Mouse (Mus musculus): ENCODE data around the gene Ctnna2.
A peak's percentile ranks its signal among the peaks of the same experiment; 100 is the strongest.

The Ctnna2 gene

GRCm38 (mm10) chr6:77421564-77422139, 557.8 kb downstream of the Ctnna2 start:
- peak; percentile 13 for DNase-seq

- no peak for DNase-seq
These were observed 562.5 kb downstream of the Ctnna2 start for GRCm38 (mm10) chr6:77416999-77417398.

- DNase-seq, result no peak
These were observed 566.0 kb downstream of the Ctnna2 start for GRCm38 (mm10) chr6:77413530-77413929.

- no peak for DNase-seq
These were observed 571.0 kb downstream of the Ctnna2 start for GRCm38 (mm10) chr6:77408481-77408880.

- DNase-seq, result no peak
These were observed 578.7 kb downstream of the Ctnna2 start for GRCm38 (mm10) chr6:77400751-77401150.

GRCm38 (mm10) chr6:77391663-77392062, 587.8 kb downstream of the Ctnna2 start:
- DNase-seq, result no peak

GRCm38 (mm10) chr6:77381309-77381708, 598.2 kb downstream of the Ctnna2 start:
- DNase-seq, result no peak

GRCm38 (mm10) chr6:77373132-77373531, 606.4 kb downstream of the Ctnna2 start:
- DNase-seq, result no peak

GRCm38 (mm10) chr6:77371147-77371546, 608.4 kb downstream of the Ctnna2 start:
- no peak for DNase-seq

- DNase-seq, result no peak
These were observed 621.0 kb downstream of the Ctnna2 start for GRCm38 (mm10) chr6:77358471-77358837.

- no peak for DNase-seq
These were observed 621.6 kb downstream of the Ctnna2 start for GRCm38 (mm10) chr6:77357748-77358470.

- no peak for DNase-seq
These were observed 624.7 kb downstream of the Ctnna2 start for GRCm38 (mm10) chr6:77354826-77355225.

GRCm38 (mm10) chr6:77343781-77344180, 635.7 kb downstream of the Ctnna2 start:
- DNase-seq, result no peak

- DNase-seq, result no peak
These were observed 644.0 kb downstream of the Ctnna2 start for GRCm38 (mm10) chr6:77335537-77335936.

GRCm38 (mm10) chr6:77324748-77325147, 654.8 kb downstream of the Ctnna2 start:
- DNase-seq, result no peak

- DNase-seq, result no peak
These were observed 655.2 kb downstream of the Ctnna2 start for GRCm38 (mm10) chr6:77324327-77324726.

GRCm38 (mm10) chr6:77306796-77307195, 672.7 kb downstream of the Ctnna2 start:
- DNase-seq, result no peak

GRCm38 (mm10) chr6:77301305-77301704, 678.2 kb downstream of the Ctnna2 start:
- no peak for DNase-seq

GRCm38 (mm10) chr6:77291415-77291814, 688.1 kb downstream of the Ctnna2 start:
- DNase-seq, result no peak

- no peak for DNase-seq
These were observed 691.1 kb downstream of the Ctnna2 start for GRCm38 (mm10) chr6:77288402-77288801.

GRCm38 (mm10) chr6:77286317-77286716, 693.2 kb downstream of the Ctnna2 start:
- DNase-seq, result no peak

- DNase-seq, result no peak
These were observed 700.7 kb downstream of the Ctnna2 start for GRCm38 (mm10) chr6:77278794-77279193.

- DNase-seq, result no peak
These were observed 714.3 kb downstream of the Ctnna2 start for GRCm38 (mm10) chr6:77265163-77265562.

GRCm38 (mm10) chr6:77257358-77258105, 722.0 kb downstream of the Ctnna2 start:
- DNase-seq, result no peak

All from lung, postnatal 36 days (tissue).